Mouse (Mus musculus) stomach, postnatal 0 days (tissue): ENCODE results near the gene Rmdn3. TPM values are rescaled to one million over a fixed set of nuclear protein-coding genes. Genes with fewer than 3 reads are reported as not detected.
A peak's percentile ranks its signal among the peaks of the same experiment; 100 is the strongest.

Experiments used
- ATAC-seq: fragments of 200-750 bp; cut with Nextera tagmentation; 2 replicates; pipeline ENCODE4 v1.8.0; 2017; ENCODE audit not compliant: low FRiP score, low TSS enrichment
- DNase-seq: peaks from one replicate; pipeline ENCODE4 v3.0.0-alpha.2; 2016; ENCODE audit warnings: low spot score
- H3K27ac ChIP-seq: fragments of 300-500 bp; sonication (generic); replicated peaks from 2 replicates; pipeline ENCODE4 v1.5.1; 2014; ENCODE audit warnings: mild to moderate bottlenecking, control low read depth
- H3K27me3 ChIP-seq: fragments of 300-500 bp; sonication (generic); 2 replicates; pipeline ENCODE4 v1.6.1; 2014; ENCODE audit warnings: low read length; ENCODE audit not compliant: control insufficient read depth, insufficient read depth
- H3K36me3 ChIP-seq: fragments of 300-500 bp; sonication (generic); 2 replicates; pipeline ENCODE4 v1.6.1; 2014; ENCODE audit warnings: low read length, mixed read lengths; ENCODE audit not compliant: control insufficient read depth, insufficient read depth
- H3K4me1 ChIP-seq: fragments of 300-500 bp; sonication (generic); replicated peaks from 2 replicates; pipeline ENCODE4 v1.6.1; 2014; ENCODE audit warnings: antibody characterized with exemption; ENCODE audit not compliant: control insufficient read depth, insufficient read depth
- H3K4me2 ChIP-seq: fragments of 300-500 bp; sonication (generic); replicated peaks from 2 replicates; pipeline ENCODE4 v1.6.1; 2014; ENCODE audit warnings: low read depth, mild to moderate bottlenecking, control low read depth, moderate library complexity
- H3K4me3 ChIP-seq: fragments of 300-500 bp; sonication (generic); 2 replicates; pipeline ENCODE4 v1.5.1; 2014; ENCODE audit warnings: low read depth, low read length, control low read depth
- H3K9ac ChIP-seq: fragments of 300-500 bp; sonication (generic); 2 replicates; pipeline ENCODE4 v1.6.1; 2014; ENCODE audit warnings: mild to moderate bottlenecking, low read length, control low read depth, mixed read lengths
- H3K9me3 ChIP-seq: fragments of 300-500 bp; sonication (generic); 2 replicates; pipeline ENCODE4 v1.6.1; 2016; ENCODE audit warnings: low read length; ENCODE audit not compliant: control insufficient read depth
- CTCF ChIP-seq: IDR thresholded peaks from 2 replicates; pipeline ENCODE4 v1.5.1; 2016; ENCODE audit warnings: antibody characterized with exemption, low read depth, mild to moderate bottlenecking, moderate library complexity
- EP300 ChIP-seq: optimal IDR thresholded peaks from 2 replicates; pipeline ENCODE3; 2016; ENCODE audit warnings: antibody characterized with exemption
- WGBS: fragments of 180-500 bp; shearing (Covaris S2); extraction: QIAGEN DNeasy Blood & Tissue Kit; methylation state at CpG from one replicate; pipeline ENCODE4 v1.1.7; 2014; 5-methylcytosine and 5-hydroxymethylcytosine counted together
- polyA plus RNA-seq: library from polyadenylated mRNA; unstranded; fragments of >200 nt; fragmentation: Nextera tagmentation; extraction: Ambion mirVana; gene quantifications from 2 replicates; pipeline ENCODE4 v1.2.1, GENCODE M21; 2015

Gene Rmdn3
- polyA plus RNA-seq, 1 experiment from 2014 or later: 40.1 TPM

DNA sequence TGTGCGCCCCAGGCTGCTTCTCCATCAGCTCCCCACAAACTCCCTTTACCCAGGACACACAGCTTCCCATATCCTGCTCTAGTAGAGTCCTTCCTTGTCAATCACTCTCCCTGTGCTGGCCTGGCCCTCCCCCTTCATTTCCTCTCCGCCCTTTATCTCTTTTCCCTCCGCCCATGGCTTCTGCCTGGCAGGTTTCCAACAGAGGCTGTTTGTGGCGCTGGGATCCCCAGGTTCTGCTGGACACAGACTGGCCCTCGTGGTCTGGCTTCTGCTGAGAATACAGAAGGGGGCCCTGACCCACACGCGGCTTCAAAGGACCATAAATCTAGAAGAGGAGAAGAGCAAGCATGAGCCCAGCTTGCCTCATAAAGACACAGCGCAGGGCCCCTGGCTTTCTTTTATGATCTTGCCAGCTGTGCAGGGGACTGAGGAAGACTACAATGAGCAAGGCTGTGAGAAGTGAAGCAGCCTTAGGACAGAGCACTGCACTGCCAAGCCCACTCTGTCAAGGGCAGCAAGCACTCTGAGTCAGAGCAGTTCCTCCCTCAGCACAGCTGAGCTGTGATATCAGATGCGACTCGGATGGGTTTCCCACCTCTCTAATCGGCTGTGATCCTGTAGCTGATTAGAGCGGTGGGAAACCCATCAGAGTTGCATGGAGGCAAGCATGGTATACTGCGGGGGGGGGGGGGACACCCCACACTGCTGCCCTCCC, 16.2 kb upstream of the Rmdn3 start:
- DNase-seq (peak; percentile 50), ATAC-seq (no peak; the same call in 1 of the 2 replicates)
- Histone ChIP-seq H3K4me1 (0 out of 2 replicates have a peak, but pooled peaks cover 2% of the 10 kb centered on the region), H3K9me3 (no peaks in the 10 kb centered on the region), H3K27me3 (no peaks in the 10 kb centered on the region), H3K4me3 (no peak overlapping the region), H3K9ac (no peak overlapping the region; the same call in 1 of the 2 replicates), H3K36me3 (peaks cover 3% of the 10 kb centered on the region; the same call in 1 of the 2 replicates), H3K4me2 (no peak overlapping the region), H3K27ac (peak overlapping the region; percentile 61)
- no peak for TF ChIP-seq EP300
- no peak for TF ChIP-seq CTCF
- 26% methylated on average over 13 of the region's 13 CpGs for WGBS

DNA sequence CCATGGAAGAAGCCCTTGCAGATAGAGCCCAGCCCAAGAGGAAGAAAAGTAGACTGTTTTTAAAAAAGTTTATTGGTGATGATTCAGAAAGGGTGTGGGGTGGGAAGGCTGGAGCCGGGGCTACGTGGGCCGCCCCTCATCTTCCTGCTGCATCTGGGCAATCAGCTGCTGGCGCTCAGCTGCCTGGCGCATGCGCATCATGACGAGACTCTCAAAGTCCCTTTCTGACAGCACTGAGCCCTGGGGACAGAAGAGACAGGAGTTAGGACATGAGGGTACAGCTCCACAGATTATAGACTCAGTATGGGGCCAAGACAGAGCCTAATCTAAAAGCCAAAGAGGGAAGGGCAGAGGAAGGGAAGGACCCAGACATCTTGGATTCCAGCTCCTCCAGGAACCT, 15.6 kb upstream of the Rmdn3 start:
- DNase-seq: no peak
- Histone ChIP-seq H3K4me1 (0 out of 2 replicates have a peak, but pooled peaks cover 2% of the 10 kb centered on the region), H3K27me3 (no peaks in the 10 kb centered on the region), H3K4me3 (no peak overlapping the region), H3K9ac (no peak overlapping the region), H3K4me2 (no peak overlapping the region), H3K9me3 (no peaks in the 10 kb centered on the region), H3K36me3 (peaks cover 3% of the 10 kb centered on the region; the same call in 1 of the 2 replicates), H3K27ac (no peak overlapping the region)
- TF ChIP-seq CTCF (no peak), EP300 (no peak)
- WGBS: 85% methylated on average over 7 of the region's 7 CpGs
- ATAC-seq: no peak

DNA sequence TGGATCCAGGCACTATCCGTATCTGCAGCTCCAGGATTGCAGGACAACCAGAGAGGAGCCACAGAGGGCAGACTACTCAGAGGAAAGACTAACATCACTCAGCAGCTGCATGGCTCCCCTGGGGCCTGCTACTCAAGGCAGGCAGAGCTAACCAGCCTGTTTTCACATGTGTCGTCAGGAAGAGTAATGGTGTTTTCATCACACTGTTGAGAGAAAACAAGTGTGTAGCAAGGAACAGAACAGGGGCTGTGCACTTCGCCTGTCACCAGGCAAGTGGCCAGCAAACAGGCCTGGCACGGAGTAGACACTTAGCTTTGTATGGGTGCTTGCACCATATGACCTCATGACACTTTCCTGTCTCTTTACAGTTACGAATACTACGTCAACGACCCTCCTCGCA, 14.7 kb upstream of the Rmdn3 start:
- peaks cover under 1% of the 10 kb centered on the region; the same call in 1 of the 2 replicates for H3K36me3 ChIP-seq
- WGBS: 63% methylated on average over 8 of the region's 8 CpGs
- H3K4me1 ChIP-seq: 0 out of 2 replicates have a peak, but pooled peaks cover 2% of the 10 kb centered on the region
- H3K27ac ChIP-seq: no peak overlapping the region; the same call in 1 of the 2 replicates
- ATAC-seq: no peak
- no peaks in the 10 kb centered on the region for H3K27me3 ChIP-seq
- no peak overlapping the region for H3K4me3 ChIP-seq
- H3K4me2 ChIP-seq: no peak overlapping the region
- H3K9ac ChIP-seq: no peak overlapping the region
- no peaks in the 10 kb centered on the region for H3K9me3 ChIP-seq
- DNase-seq: no peak
- no peak for TF ChIP-seq EP300
- TF ChIP-seq CTCF: no peak

DNA sequence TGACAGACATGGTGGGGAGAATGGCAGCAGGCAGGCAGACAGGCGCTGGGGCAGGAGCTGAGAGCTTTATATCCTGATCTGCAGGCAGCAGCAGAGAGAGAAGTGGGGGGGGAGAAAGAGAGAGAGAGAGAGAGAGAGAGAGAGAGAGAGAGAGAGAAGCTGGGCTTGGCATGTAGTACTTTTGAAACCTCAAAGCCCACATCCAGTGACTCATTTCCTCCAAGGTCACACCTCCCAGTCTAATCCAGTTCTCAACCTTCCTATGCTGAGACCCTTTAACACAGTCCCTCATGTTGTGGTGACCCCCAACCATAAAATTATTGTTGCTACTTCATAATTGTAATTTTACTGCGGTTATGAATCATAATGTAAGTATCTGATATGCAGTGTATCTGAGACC, 13.4 kb upstream of the Rmdn3 start:
- ATAC-seq (no peak), DNase-seq (no peak)
- H3K36me3 ChIP-seq: no peaks in the 10 kb centered on the region
- H3K4me3 ChIP-seq: no peak overlapping the region
- 0 out of 2 replicates have a peak, but pooled peaks cover 2% of the 10 kb centered on the region for H3K4me1 ChIP-seq
- no peak overlapping the region for H3K4me2 ChIP-seq
- no peaks in the 10 kb centered on the region for H3K27me3 ChIP-seq
- WGBS: 88% methylated on average over 2 of the region's 2 CpGs
- H3K9ac ChIP-seq: no peak overlapping the region
- no peak overlapping the region for H3K27ac ChIP-seq
- TF ChIP-seq EP300 (no peak), CTCF (no peak)
- no peaks in the 10 kb centered on the region for H3K9me3 ChIP-seq

DNA sequence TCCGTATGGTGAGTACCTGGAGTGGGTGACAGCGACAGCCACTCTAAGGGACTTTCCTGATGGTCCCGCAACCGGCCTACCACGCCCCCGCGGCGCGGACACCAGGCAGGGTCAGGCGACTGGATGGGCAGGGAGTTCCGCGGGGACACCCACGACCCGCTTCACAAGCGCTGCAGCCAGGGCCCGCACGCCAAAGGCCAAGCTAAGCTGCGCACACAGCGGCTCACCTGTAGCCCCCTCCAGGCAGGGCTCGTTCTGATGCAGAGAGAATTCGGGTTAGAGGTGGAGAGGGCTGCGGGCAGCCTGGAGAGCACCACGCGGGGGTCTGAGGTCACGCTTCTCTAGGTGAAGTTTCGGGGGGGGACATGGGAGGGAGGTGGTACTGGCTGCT, 11.0 kb upstream of the Rmdn3 start:
- Histone ChIP-seq H3K9me3 (no peaks in the 10 kb centered on the region), H3K4me3 (peak overlapping the region; percentile 50), H3K36me3 (no peaks in the 10 kb centered on the region), H3K9ac (peak overlapping the region; percentile 52), H3K27ac (no peak overlapping the region), H3K4me1 (no peaks in the 10 kb centered on the region), H3K4me2 (peak overlapping the region; percentile 96), H3K27me3 (no peaks in the 10 kb centered on the region)
- DNase-seq (no peak), ATAC-seq (no peak; the same call in 1 of the 2 replicates)
- TF ChIP-seq CTCF: no peak
- no peak for TF ChIP-seq EP300
- 5% methylated on average over 26 of the region's 26 CpGs for WGBS
